Mouse (Mus musculus) MEL (cell line): ENCODE measurements at regions not wholly inside any gene's neighbourhood (a gene's known extent, or its start where the extent isn't known, plus 50 kb on each side); places are given as distances from the start of the nearest gene placed in this dataset.

ENCODE experiments used
- DNase-seq: peaks from one replicate; pipeline ENCODE4 v3.0.0; 2011; ENCODE audit warnings: low read depth, low spot score
- H3K27ac ChIP-seq: 2 replicates; pipeline ENCODE4 v1.5.1; 2012; ENCODE audit warnings: low read depth, mild to moderate bottlenecking, control low read depth, low read length, moderate library complexity; ENCODE audit not compliant: control insufficient read depth
- H3K27me3 ChIP-seq, 2 experiments: fragments of 150-350 bp in 1 of 2; sonication (generic) in 1 of 2; 2 replicates each; pipeline ENCODE4 v1.6.1; 2012; ENCODE audit warnings: low read length in 2 of 2, mild to moderate bottlenecking in 2 of 2, improper control_type of control experiment in 1 of 2, moderate library complexity in 1 of 2; ENCODE audit not compliant: insufficient read depth in 2 of 2, control insufficient read depth in 1 of 2
- H3K36me3 ChIP-seq, 2 experiments: 2 replicates each; pipeline ENCODE4 v1.6.1; 2012 to 2014; ENCODE audit warnings: low read length in 2 of 2, improper control_type of control experiment in 1 of 2, inconsistent platforms in 1 of 2, mild to moderate bottlenecking in 1 of 2; ENCODE audit not compliant: insufficient read depth in 2 of 2, control insufficient read depth in 1 of 2
- H3K4me1 ChIP-seq, 2 experiments: fragments of 150-350 bp in 1 of 2; sonication (generic) in 1 of 2; 2 replicates each; pipeline ENCODE4 v1.6.1; 2012; ENCODE audit warnings: low read length in 2 of 2, improper control_type of control experiment in 1 of 2, mild to moderate bottlenecking in 1 of 2; ENCODE audit not compliant: insufficient read depth in 2 of 2, control insufficient read depth in 1 of 2
- H3K4me3 ChIP-seq, 2 experiments: fragments of 150-350 bp in 1 of 2; sonication (generic) in 1 of 2; 2 replicates each; pipeline ENCODE4 v1.5.1; 2012; ENCODE audit warnings: low read depth in 2 of 2, low read length in 2 of 2, mild to moderate bottlenecking in 2 of 2, moderate library complexity in 2 of 2, control low read depth in 1 of 2, improper control_type of control experiment in 1 of 2; ENCODE audit not compliant: control insufficient read depth in 1 of 2, insufficient read depth in 1 of 2
- H3K79me2 ChIP-seq: 2 replicates; pipeline ENCODE4 v1.6.1; 2012; ENCODE audit warnings: mild to moderate bottlenecking, low read length, moderate library complexity; ENCODE audit not compliant: control insufficient read depth, poor library complexity, insufficient read depth
- H3K9ac ChIP-seq: 2 replicates; pipeline ENCODE4 v1.6.1; 2012; ENCODE audit warnings: low read depth, mild to moderate bottlenecking, control low read depth, low read length, moderate library complexity; ENCODE audit not compliant: control insufficient read depth, poor library complexity, severe bottlenecking
- H3K9me3 ChIP-seq: fragments of 150-350 bp; sonication (generic); replicated peaks from 2 replicates; pipeline ENCODE4 v1.6.1; 2012; ENCODE audit warnings: mild to moderate bottlenecking, low read length, improper control_type of control experiment, moderate library complexity; ENCODE audit not compliant: insufficient read depth
- CHD1 ChIP-seq: IDR thresholded peaks from 2 replicates; pipeline ENCODE4 v1.6.1; 2012; ENCODE audit warnings: low read depth, mild to moderate bottlenecking, inconsistent platforms, low read length, improper control_type of control experiment
- CTCF ChIP-seq, 3 experiments: IDR thresholded peaks in 2 of 3; conservative IDR thresholded peaks in 1 of 3; 2 replicates each; pipeline ENCODE4 v1.5.1; 2011 to 2012; ENCODE audit warnings: low read length in 3 of 3, low read depth in 2 of 3, mild to moderate bottlenecking in 2 of 3, improper control_type of control experiment in 1 of 3, inconsistent platforms in 1 of 3, mixed read lengths in 1 of 3, moderate library complexity in 1 of 3; ENCODE audit not compliant: control insufficient read depth in 1 of 3, insufficient read depth in 1 of 3, poor library complexity in 1 of 3, severe bottlenecking in 1 of 3
- E2F4 ChIP-seq: IDR thresholded peaks from 2 replicates; pipeline ENCODE4 v1.6.1; 2011; ENCODE audit warnings: low read depth, low read length, improper control_type of control experiment, borderline replicate concordance
- ELF1 ChIP-seq: IDR thresholded peaks from 2 replicates; pipeline ENCODE4 v1.6.1; 2014; ENCODE audit warnings: low read depth, mild to moderate bottlenecking, inconsistent platforms, low read length, improper control_type of control experiment, moderate library complexity
- EP300 ChIP-seq, 2 experiments: IDR thresholded peaks; 2 replicates each; pipeline ENCODE4 v1.6.1; 2011; ENCODE audit warnings: improper control_type of control experiment in 2 of 2, low read length in 2 of 2, low read depth in 1 of 2, mild to moderate bottlenecking in 1 of 2
- ETS1 ChIP-seq: IDR thresholded peaks from 2 replicates; pipeline ENCODE4 v1.6.1; 2012; ENCODE audit warnings: low read depth, mild to moderate bottlenecking, inconsistent platforms, low read length, improper control_type of control experiment, moderate library complexity
- GATA1 ChIP-seq: IDR thresholded peaks from 2 replicates; pipeline ENCODE4 v1.6.1; 2011; ENCODE audit warnings: low read depth, low read length, improper control_type of control experiment
- HCFC1 ChIP-seq: IDR thresholded peaks from 2 replicates; pipeline ENCODE4 v1.6.1; 2012; ENCODE audit warnings: low read depth, mild to moderate bottlenecking, inconsistent platforms, low read length, improper control_type of control experiment, moderate library complexity
- JUND ChIP-seq: IDR thresholded peaks from 2 replicates; pipeline ENCODE4 v1.6.1; 2011; ENCODE audit warnings: low read depth, mild to moderate bottlenecking, improper control_type of control experiment, low read length
- MAZ ChIP-seq: IDR thresholded peaks from 2 replicates; pipeline ENCODE4 v1.6.1; 2012; ENCODE audit warnings: low read depth, mild to moderate bottlenecking, inconsistent platforms, low read length, improper control_type of control experiment
- MYB ChIP-seq: IDR thresholded peaks from 2 replicates; pipeline ENCODE4 v1.6.1; 2011; ENCODE audit warnings: mild to moderate bottlenecking, low read depth, low read length, improper control_type of control experiment
- NELFE ChIP-seq: IDR thresholded peaks from 2 replicates; pipeline ENCODE4 v1.6.1; 2011; ENCODE audit warnings: low read depth, low read length, improper control_type of control experiment
- NRF1 ChIP-seq: IDR thresholded peaks from 2 replicates; pipeline ENCODE4 v1.6.1; 2014; ENCODE audit warnings: low read depth, mild to moderate bottlenecking, inconsistent platforms, low read length, improper control_type of control experiment, moderate library complexity; ENCODE audit not compliant: poor library complexity, insufficient read depth, severe bottlenecking
- POLR2A ChIP-seq, 2 experiments: IDR thresholded peaks; 2 replicates each; pipeline ENCODE4 v1.6.1; 2011 to 2012; ENCODE audit warnings: low read length in 2 of 2, mild to moderate bottlenecking in 2 of 2, control low read depth in 1 of 2, improper control_type of control experiment in 1 of 2, low read depth in 1 of 2, moderate library complexity in 1 of 2; ENCODE audit not compliant: control insufficient read depth in 1 of 2, insufficient read depth in 1 of 2, poor library complexity in 1 of 2
- RAD21 ChIP-seq: IDR thresholded peaks from 2 replicates; pipeline ENCODE4 v1.6.1; 2011; ENCODE audit warnings: mild to moderate bottlenecking, low read depth, low read length, improper control_type of control experiment
- SMC3 ChIP-seq: IDR thresholded peaks from 2 replicates; pipeline ENCODE4 v1.6.1; 2011; ENCODE audit warnings: low read depth, low read length, improper control_type of control experiment
- TBP ChIP-seq: IDR thresholded peaks from 2 replicates; pipeline ENCODE4 v1.8.0; 2011; ENCODE audit warnings: low read depth, low read length, improper control_type of control experiment
- TCF12 ChIP-seq: IDR thresholded peaks from 2 replicates; pipeline ENCODE4 v1.6.1; 2014; ENCODE audit warnings: low read depth, mild to moderate bottlenecking, inconsistent platforms, low read length, improper control_type of control experiment, moderate library complexity
- UBTF ChIP-seq: IDR thresholded peaks from 2 replicates; pipeline ENCODE4 v1.6.1; 2012; ENCODE audit warnings: low read depth, mild to moderate bottlenecking, inconsistent platforms, low read length, improper control_type of control experiment, moderate library complexity, borderline replicate concordance; ENCODE audit not compliant: insufficient read depth
- USF1 ChIP-seq: IDR thresholded peaks from 2 replicates; pipeline ENCODE4 v1.6.1; 2014; ENCODE audit warnings: low read depth, mild to moderate bottlenecking, inconsistent platforms, low read length, improper control_type of control experiment, moderate library complexity
- USF2 ChIP-seq, 2 experiments: IDR thresholded peaks; 2 replicates each; pipeline ENCODE4 v1.6.1; 2011 to 2012; ENCODE audit warnings: improper control_type of control experiment in 2 of 2, low read length in 2 of 2, borderline replicate concordance in 1 of 2, inconsistent platforms in 1 of 2, low read depth in 1 of 2, mild to moderate bottlenecking in 1 of 2; ENCODE audit not compliant: insufficient read depth in 1 of 2
- ZMIZ1 ChIP-seq: IDR thresholded peaks from 2 replicates; pipeline ENCODE4 v1.6.1; 2012; ENCODE audit warnings: low read depth, mild to moderate bottlenecking, inconsistent platforms, low read length, improper control_type of control experiment, moderate library complexity

GRCm38 (mm10) chr9:32020942-32021731 is 94.8 kb upstream of the Arhgap32 start:
- no peaks in the 10 kb centered on the region for H3K27me3 ChIP-seq
- no peaks in the 10 kb centered on the region for H3K4me1 ChIP-seq
- H3K9me3 ChIP-seq = no peaks in the 10 kb centered on the region
- no peak overlapping the region for H3K4me3 ChIP-seq
- DNase-seq = no peak
- no peaks in the 10 kb centered on the region for H3K79me2 ChIP-seq
- no peak overlapping the region for H3K27ac ChIP-seq
- TF ChIP-seq ELF1 = no peak
- TF ChIP-seq ZMIZ1 = no peak
- TF ChIP-seq NRF1 = no peak
- TF ChIP-seq POLR2A (IDR thresholded peaks at IDR 0.05; ENCODE audit: control insufficient read depth in 1 of 2, insufficient read depth in 1 of 2, low read depth in 1 of 2, low read length in 2 of 2, poor library complexity in 1 of 2) = no peak
- no peak for TF ChIP-seq GATA1
- TF ChIP-seq TCF12 = no peak
- TF ChIP-seq MAZ = no peak
- no peak for TF ChIP-seq NELFE
- TF ChIP-seq E2F4 = no peak
- no peak for TF ChIP-seq USF1
- TF ChIP-seq CHD1 = no peak
- TF ChIP-seq, all 39 proteins: peak for 0
- H3K9ac ChIP-seq = no peak overlapping the region
- H3K36me3 ChIP-seq = no peaks in the 10 kb centered on the region

GRCm38 (mm10) chr9:32021755-32022154 is 94.2 kb upstream of the Arhgap32 start:
- Histone ChIP-seq H3K36me3 (no peaks in the 10 kb centered on the region), H3K9ac (no peak overlapping the region), H3K4me3 (no peak overlapping the region), H3K27ac (no peak overlapping the region), H3K79me2 (no peaks in the 10 kb centered on the region), H3K27me3 (no peaks in the 10 kb centered on the region), H3K9me3 (no peaks in the 10 kb centered on the region), H3K4me1 (no peaks in the 10 kb centered on the region)
- DNase-seq = no peak
- TF ChIP-seq MAZ (no peak), HCFC1 (no peak), EP300 (IDR thresholded peaks at IDR 0.05; ENCODE audit: low read depth in 1 of 2, low read length in 2 of 2) (no peak), NRF1 (no peak)

GRCm38 (mm10) chr9:32022996-32023395 is 92.9 kb upstream of the Arhgap32 start:
- no peak for DNase-seq
- Histone ChIP-seq H3K27ac (no peak overlapping the region), H3K9me3 (no peaks in the 10 kb centered on the region), H3K4me3 (no peak overlapping the region), H3K79me2 (no peaks in the 10 kb centered on the region), H3K9ac (no peak overlapping the region), H3K36me3 (no peaks in the 10 kb centered on the region), H3K27me3 (no peaks in the 10 kb centered on the region), H3K4me1 (no peaks in the 10 kb centered on the region)
- TF ChIP-seq TBP = no peak
- no peak for TF ChIP-seq JUND
- no peak for TF ChIP-seq ETS1
- TF ChIP-seq MYB = no peak
- TF ChIP-seq RAD21 = no peak
- no peak for TF ChIP-seq E2F4
- TF ChIP-seq GATA1 = no peak
- no peak for TF ChIP-seq POLR2A (IDR thresholded peaks at IDR 0.05; ENCODE audit: control insufficient read depth in 1 of 2, insufficient read depth in 1 of 2, low read depth in 1 of 2, low read length in 2 of 2, poor library complexity in 1 of 2)
- TF ChIP-seq CTCF (IDR thresholded peaks at IDR 0.05 in 2 of 3, conservative IDR thresholded peaks at IDR 0.05 in 1 of 3; ENCODE audit: control insufficient read depth in 1 of 3, insufficient read depth in 1 of 3, low read depth in 2 of 3, low read length in 3 of 3, poor library complexity in 1 of 3, severe bottlenecking in 1 of 3) = no peak
- no peak for TF ChIP-seq SMC3
- TF ChIP-seq UBTF = no peak
- TF ChIP-seq MAZ = no peak
- no peak for TF ChIP-seq USF2 (IDR thresholded peaks at IDR 0.05; ENCODE audit: borderline replicate concordance in 1 of 2, insufficient read depth in 1 of 2, low read depth in 1 of 2, low read length in 2 of 2)
- TF ChIP-seq EP300 (IDR thresholded peaks at IDR 0.05; ENCODE audit: low read depth in 1 of 2, low read length in 2 of 2) = no peak
